Mouse (Mus musculus) sigmoid colon, adult 10 weeks (tissue): ENCODE data around the gene Rasgrp1. TPM values are rescaled to one million over a fixed set of nuclear protein-coding genes. Genes with fewer than 3 reads are reported as not detected.

Experiments used
- polyA plus RNA-seq: library from polyadenylated mRNA; stranded (reverse); fragments of 350-450 nt; fragmentation: Illumina TruSeq; extraction: RNeasy Lipid Tissue Mini Kit (QIAGEN cat#74804); gene quantifications from one replicate; pipeline ENCODE4 v1.2.3, GENCODE M21; 2014; ENCODE audit warnings: low read depth, low replicate concordance

Gene Rasgrp1
- 4.8 TPM for polyA plus RNA-seq

DNA sequence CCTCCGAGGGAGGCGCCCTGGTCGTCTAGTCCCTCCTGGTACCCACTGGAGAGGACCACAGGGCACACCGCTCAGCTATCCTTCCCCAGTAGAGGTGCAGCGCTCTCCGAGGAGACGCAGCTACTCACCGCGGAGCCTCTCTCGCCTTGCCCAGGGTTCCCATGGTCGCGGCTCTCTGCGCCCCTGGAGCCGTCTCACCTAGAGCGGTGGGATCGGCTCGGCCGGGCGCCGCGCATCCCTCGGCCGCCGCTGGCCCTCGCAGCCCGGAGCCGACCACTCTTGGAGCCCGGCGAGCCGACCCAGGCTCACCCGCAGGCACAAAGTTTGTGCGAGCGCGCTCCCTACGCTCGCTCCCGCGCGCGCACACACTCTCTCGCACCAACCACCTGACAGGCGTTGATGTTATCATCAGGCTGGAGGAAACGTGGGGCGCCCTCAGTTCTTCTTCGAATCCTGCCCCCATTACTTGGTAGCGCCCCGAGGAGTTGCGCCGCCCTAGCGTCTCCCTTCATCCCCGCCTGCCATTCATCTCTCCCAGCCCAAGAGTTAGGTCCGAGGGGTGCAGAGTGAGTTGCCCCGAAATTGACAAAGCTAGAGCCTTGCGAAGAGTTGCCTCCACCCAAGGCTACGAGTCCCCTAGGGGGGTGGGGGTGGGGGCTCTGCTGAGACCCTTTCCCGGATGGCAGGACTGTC lies at the start of gene Rasgrp1:
Gene Rasgrp1, minus strand, starts transcription at position 455 of the 693 bp plus-strand sequence.

DNA sequence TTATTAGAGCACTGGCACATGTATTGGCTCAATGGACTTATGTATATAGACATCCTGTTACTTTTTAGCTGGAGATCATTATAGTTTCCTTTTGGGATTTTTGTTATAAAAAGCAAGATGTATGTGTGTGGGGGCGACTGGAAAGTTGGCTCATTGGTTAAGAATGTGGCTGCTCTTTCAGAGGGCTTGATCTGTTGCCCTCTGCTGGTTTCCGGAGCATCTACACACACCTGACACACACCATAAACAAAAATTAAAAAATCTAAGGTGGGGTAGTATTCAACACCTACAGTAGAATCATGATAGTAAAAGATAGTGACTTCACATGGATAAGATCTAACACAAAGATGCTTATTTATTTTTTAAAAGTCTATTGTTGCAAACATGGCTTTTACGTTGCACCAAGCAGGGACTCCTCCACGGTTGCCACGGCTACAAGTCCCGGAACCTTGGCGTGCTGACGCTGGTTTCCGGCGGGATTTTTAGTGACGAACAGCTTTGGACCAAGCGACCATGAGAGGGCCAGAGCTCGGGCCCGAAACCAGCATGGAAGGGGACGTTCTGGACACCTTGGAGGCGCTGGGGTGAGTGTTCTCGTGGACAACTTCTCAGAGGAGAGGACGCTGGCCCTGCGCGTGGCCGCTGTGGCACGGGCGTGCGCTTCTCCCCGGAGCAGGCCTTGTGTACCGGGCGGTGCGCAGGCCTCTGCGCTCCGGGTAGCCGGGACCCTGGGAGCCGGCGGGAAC lies 93.4 kb downstream of the Rasgrp1 start, which contains the start of gene Fam98b:
Gene Fam98b, plus strand, starts transcription at position 485 of the 746 bp plus-strand sequence.

Other genes with a start within 250 kb of the Rasgrp1 start
- 73.9 TPM for gene Spred1, start 221.6 kb downstream of the Rasgrp1 start, polyA plus RNA-seq
- 59.4 TPM for gene Fam98b, start 93.3 kb downstream of the Rasgrp1 start, polyA plus RNA-seq